Mouse (Mus musculus) G1E (cell line): ENCODE results near the gene Iqcd. TPM values are rescaled to one million over a fixed set of nuclear protein-coding genes. Genes with fewer than 3 reads are reported as not detected.
A peak's percentile ranks its signal among the peaks of the same experiment; 100 is the strongest.

Experiments used
- ATAC-seq: 2 replicates; pipeline ENCODE4 v1.8.0; 2016; ENCODE audit warnings: mild to moderate bottlenecking; ENCODE audit not compliant: insufficient number of reproducible peaks, poor library complexity, low FRiP score, severe bottlenecking; ENCODE audit errors: extremely low read depth
- DNase-seq: peaks from one replicate; pipeline ENCODE4 v3.0.0; 2012; ENCODE audit warnings: low spot score
- H3K27me3 ChIP-seq: 2 replicates; pipeline ENCODE4 v1.6.1; 2012; ENCODE audit warnings: mild to moderate bottlenecking, low read length, inconsistent platforms; ENCODE audit not compliant: insufficient read depth
- H3K36me3 ChIP-seq: replicated peaks from 2 replicates; pipeline ENCODE3; 2012; ENCODE audit warnings: mild to moderate bottlenecking, inconsistent platforms
- H3K4me1 ChIP-seq: 2 replicates; pipeline ENCODE4 v1.6.1; 2012; ENCODE audit warnings: low read depth, low read length, inconsistent platforms, mixed read lengths; ENCODE audit not compliant: insufficient read depth
- H3K4me3 ChIP-seq: 2 replicates; pipeline ENCODE4 v1.5.1; 2012; ENCODE audit warnings: low read depth, mild to moderate bottlenecking, inconsistent platforms, low read length, moderate library complexity, mixed read lengths
- H3K9me3 ChIP-seq: replicated peaks from 2 replicates; pipeline ENCODE4 v1.6.1; 2012; ENCODE audit warnings: inconsistent platforms
- CTCF ChIP-seq: IDR thresholded peaks from 2 replicates; pipeline ENCODE4 v1.5.1; 2012; ENCODE audit warnings: low read depth, low read length, inconsistent platforms, mixed read lengths
- GATA1 ChIP-seq: IDR thresholded peaks from 2 replicates; pipeline ENCODE4 v1.6.1; 2012; ENCODE audit warnings: borderline replicate concordance, low read length, inconsistent platforms, mixed read lengths
- GATA2 ChIP-seq: IDR thresholded peaks from 2 replicates; pipeline ENCODE4 v1.6.1; 2012; ENCODE audit warnings: low read depth, low read length, inconsistent platforms, borderline replicate concordance
- POLR2AphosphoS5 ChIP-seq: IDR thresholded peaks from 2 replicates; pipeline ENCODE4 v1.6.1; 2012; ENCODE audit warnings: low read depth, low read length, inconsistent platforms; ENCODE audit not compliant: insufficient replicate concordance
- TAL1 ChIP-seq: conservative IDR thresholded peaks from 2 replicates; pipeline ENCODE4 v1.6.1; 2012; ENCODE audit warnings: low read depth, low read length, inconsistent platforms, mixed read lengths
- polyA plus RNA-seq: library from polyadenylated mRNA; stranded (reverse); fragments of >175 nt; gene quantifications from 2 replicates; pipeline ENCODE4 v1.2.3, GENCODE M21; 2012
- total RNA-seq, 2 experiments: library from RNA; stranded (forward) in 1 of 2; stranded (reverse) in 1 of 2; fragments of 200-1000 nt in 1 of 2; fragments of >200 nt in 1 of 2; fragmentation: Nextera tagmentation in 1 of 2; gene quantifications; 2 replicates each; pipeline ENCODE4 v1.2.3; 2014 to 2017

Iqcd gene
- total and polyA plus RNA-seq, 3 experiments = 0.60 to 1.2 TPM; not detected in 1

DNA sequence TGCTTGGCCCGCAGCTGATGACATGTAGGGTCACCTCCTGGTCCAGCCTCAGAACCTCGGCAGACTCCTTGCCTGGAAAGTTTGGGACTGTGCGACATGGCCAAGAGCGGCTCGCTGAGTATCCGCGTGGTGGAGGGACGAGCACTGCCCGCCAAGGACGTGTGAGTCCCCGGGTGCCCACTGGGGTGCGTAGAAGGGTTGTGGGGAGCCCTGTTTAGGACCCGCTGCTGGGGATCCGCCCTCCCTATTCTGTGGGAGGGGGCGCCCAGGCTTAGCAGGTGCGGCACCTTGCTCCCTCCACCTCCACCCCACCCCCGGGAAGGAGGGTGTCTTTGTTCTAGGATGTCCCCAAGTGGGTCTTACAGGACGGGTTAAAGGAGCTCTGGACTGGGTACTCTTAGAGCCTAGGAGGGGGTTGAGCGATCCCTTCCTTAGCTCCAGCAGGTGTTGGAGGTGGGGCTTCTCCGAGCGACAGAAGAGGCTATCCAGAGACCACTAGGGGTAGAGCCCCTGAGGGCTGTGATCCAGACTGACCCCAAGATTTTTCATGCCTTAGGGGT is 60.6 kb downstream of the Iqcd start:
- TF ChIP-seq TAL1 (no peak), GATA1 (no peak), CTCF (no peak), GATA2 (no peak), POLR2AphosphoS5 (no peak)
- Histone ChIP-seq H3K4me1 (peaks cover 75% of the 10 kb centered on the region), H3K9me3 (no peaks in the 10 kb centered on the region), H3K4me3 (peak overlapping the region; percentile 87), H3K27me3 (peaks cover 37% of the 10 kb centered on the region), H3K36me3 (peaks cover 20% of the 10 kb centered on the region)
- DNase-seq = no peak
- no peak for ATAC-seq

- H3K36me3 ChIP-seq = peaks cover 25% of the 10 kb centered on the region
- ATAC-seq (no peak), DNase-seq (no peak)
- peaks cover 41% of the 10 kb centered on the region for H3K27me3 ChIP-seq
- peak overlapping the region; percentile 87 for H3K4me3 ChIP-seq
- peaks cover 76% of the 10 kb centered on the region for H3K4me1 ChIP-seq
- TF ChIP-seq GATA1 (no peak), CTCF (no peak), GATA2 (no peak), TAL1 (no peak), POLR2AphosphoS5 (no peak)
- H3K9me3 ChIP-seq = no peaks in the 10 kb centered on the region
Observed at GRCm38 (mm10) chr5:120649938-120650337, 61.1 kb downstream of the Iqcd start.

- Histone ChIP-seq H3K4me1 (peaks cover 76% of the 10 kb centered on the region), H3K4me3 (peak overlapping the region; percentile 62; the same call in 1 of the 2 replicates), H3K36me3 (peaks cover 36% of the 10 kb centered on the region), H3K27me3 (peaks cover 38% of the 10 kb centered on the region), H3K9me3 (no peaks in the 10 kb centered on the region)
- ATAC-seq = no peak
- TF ChIP-seq POLR2AphosphoS5 (no peak), TAL1 (no peak)
- DNase-seq = no peak
Observed at GRCm38 (mm10) chr5:120651230-120651629, 62.4 kb downstream of the Iqcd start.

DNA sequence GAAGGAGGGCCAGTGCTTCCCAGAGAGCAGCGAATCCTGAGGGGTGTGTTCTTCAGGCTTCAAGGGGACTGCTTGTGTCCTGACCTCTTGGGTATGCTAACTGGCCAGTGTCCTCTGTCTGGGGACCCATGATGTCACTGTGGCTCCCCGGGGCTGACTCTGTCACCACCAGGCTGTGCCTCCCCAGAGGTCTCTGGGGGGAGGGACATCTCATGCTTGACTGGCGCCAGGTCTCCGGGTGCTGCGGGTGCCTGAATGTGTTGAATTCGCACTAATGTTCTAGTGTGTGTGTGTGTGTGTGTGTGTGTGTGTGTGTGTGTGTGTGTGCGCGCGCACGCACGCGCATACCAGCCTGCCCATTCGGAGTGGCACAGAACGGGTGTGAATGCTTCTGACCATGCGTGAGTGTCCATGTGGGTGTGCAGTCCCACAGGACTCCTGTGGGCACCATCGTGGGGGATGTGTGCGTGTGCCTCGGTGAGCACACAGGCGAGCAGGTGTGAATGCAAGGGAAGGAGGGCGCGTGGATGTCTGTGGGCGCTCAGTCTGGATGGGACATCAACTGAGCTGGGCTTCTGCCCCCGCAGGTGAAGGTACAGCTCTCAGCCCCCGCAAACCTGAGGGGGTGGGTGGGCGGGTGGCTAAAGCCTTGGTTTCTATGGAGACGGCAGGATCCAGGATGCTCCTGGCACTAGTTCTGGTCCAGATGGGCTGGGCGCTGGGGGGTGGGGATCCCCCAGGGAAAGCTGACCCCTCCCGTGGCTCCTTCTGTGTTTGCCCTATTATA is 64.3 kb downstream of the Iqcd start:
- ATAC-seq = no peak
- no peak for DNase-seq
- H3K4me3 ChIP-seq = no peak overlapping the region
- peaks cover 29% of the 10 kb centered on the region for H3K27me3 ChIP-seq
- H3K4me1 ChIP-seq = peaks cover 60% of the 10 kb centered on the region
- TF ChIP-seq CTCF (no peak), GATA1 (no peak), POLR2AphosphoS5 (no peak), GATA2 (no peak), TAL1 (no peak)
- H3K9me3 ChIP-seq = no peaks in the 10 kb centered on the region
- peaks cover 45% of the 10 kb centered on the region for H3K36me3 ChIP-seq

GRCm38 (mm10) chr5:120653873-120654272 is 65.1 kb downstream of the Iqcd start:
- no peak for DNase-seq
- no peaks in the 10 kb centered on the region for H3K9me3 ChIP-seq
- peaks cover 53% of the 10 kb centered on the region for H3K4me1 ChIP-seq
- TF ChIP-seq CTCF = no peak
- TF ChIP-seq GATA1 = no peak
- TF ChIP-seq POLR2AphosphoS5 = no peak
- TF ChIP-seq TAL1 = no peak
- no peak for TF ChIP-seq GATA2
- H3K27me3 ChIP-seq = peaks cover 29% of the 10 kb centered on the region
- peaks cover 45% of the 10 kb centered on the region for H3K36me3 ChIP-seq
- no peak overlapping the region for H3K4me3 ChIP-seq
- ATAC-seq = no peak

DNA sequence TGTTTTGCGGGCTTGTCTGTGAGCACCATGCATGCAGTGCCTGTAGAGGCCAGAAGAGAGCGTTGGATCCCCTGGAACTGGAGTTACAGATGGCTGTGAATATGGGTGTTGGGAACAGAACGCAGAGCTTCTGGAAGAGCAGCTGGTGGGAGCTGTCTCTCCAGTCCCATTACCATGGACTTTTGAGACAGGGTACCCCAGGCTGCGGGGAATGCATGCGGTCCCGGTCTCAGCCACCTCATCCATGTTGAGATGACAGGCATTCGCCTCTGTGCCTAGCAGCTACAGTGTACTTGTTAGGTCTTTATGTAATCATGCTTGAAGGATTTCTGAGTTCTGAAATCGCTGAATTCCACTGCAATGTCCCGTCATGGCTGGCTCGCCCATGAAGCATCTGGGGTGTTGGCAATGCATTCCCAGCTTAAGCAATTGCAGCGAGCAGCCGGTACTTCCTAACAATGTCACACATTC is 67.5 kb downstream of the Iqcd start:
- DNase-seq (no peak), ATAC-seq (no peak)
- TF ChIP-seq TAL1 (no peak), CTCF (no peak), GATA2 (no peak), POLR2AphosphoS5 (no peak), GATA1 (no peak)
- Histone ChIP-seq H3K9me3 (no peaks in the 10 kb centered on the region), H3K36me3 (peaks cover 57% of the 10 kb centered on the region), H3K27me3 (peaks cover 16% of the 10 kb centered on the region), H3K4me1 (peaks cover 32% of the 10 kb centered on the region), H3K4me3 (no peak overlapping the region)

Other genes starting within 250 kb of the Iqcd start
- gene Lhx5, start 157.3 kb upstream of the Iqcd start, total RNA-seq (2014; fragmentation: Nextera tagmentation) = not detected in 2 replicates
- 0.05 and 0.06 TPM in 2 replicates for gene Lhx5, start 157.3 kb upstream of the Iqcd start, total RNA-seq (2017)
- not detected in 2 replicates for gene Lhx5, start 157.3 kb upstream of the Iqcd start, polyA plus RNA-seq
- gene Sdsl, start 116.2 kb upstream of the Iqcd start, total RNA-seq (2014; fragmentation: Nextera tagmentation) = not detected in 2 replicates
- 0.70 and 1.6 TPM in 2 replicates for gene Sdsl, start 116.2 kb upstream of the Iqcd start, total RNA-seq (2017)
- 0.98 and 1.1 TPM in 2 replicates for gene Sdsl, start 116.2 kb upstream of the Iqcd start, polyA plus RNA-seq
- gene Sds, start 112.5 kb upstream of the Iqcd start, total RNA-seq (2014; fragmentation: Nextera tagmentation) = not detected in 2 replicates
- gene Sds, start 112.5 kb upstream of the Iqcd start, total RNA-seq (2017) = not detected in 2 replicates
- gene Sds, start 112.5 kb upstream of the Iqcd start, polyA plus RNA-seq = not detected in 2 replicates
- gene Plbd2, start 85.4 kb upstream of the Iqcd start, total RNA-seq (2014; fragmentation: Nextera tagmentation) = 13.2 and 19.6 TPM in 2 replicates
- 8.4 and 8.7 TPM in 2 replicates for gene Plbd2, start 85.4 kb upstream of the Iqcd start, total RNA-seq (2017)
- gene Plbd2, start 85.4 kb upstream of the Iqcd start, polyA plus RNA-seq = 20.6 and 26.1 TPM in 2 replicates
- 5.3 and 6.6 TPM in 2 replicates for gene Slc8b1, start 77.8 kb upstream of the Iqcd start, total RNA-seq (2014; fragmentation: Nextera tagmentation)
- gene Slc8b1, start 77.8 kb upstream of the Iqcd start, total RNA-seq (2017) = 3.7 and 6.2 TPM in 2 replicates
- gene Slc8b1, start 77.8 kb upstream of the Iqcd start, polyA plus RNA-seq = 3.4 and 3.6 TPM in 2 replicates
- 22.3 and 51.6 TPM in 2 replicates for gene Tpcn1, start 343 bp upstream of the Iqcd start, total RNA-seq (2014; fragmentation: Nextera tagmentation)
- gene Tpcn1, start 343 bp upstream of the Iqcd start, total RNA-seq (2017) = 2.1 and 3.2 TPM in 2 replicates
- 33.2 and 36.0 TPM in 2 replicates for gene Tpcn1, start 343 bp upstream of the Iqcd start, polyA plus RNA-seq
- 8.4 and 10.5 TPM in 2 replicates for gene Rita1, start 23.6 kb downstream of the Iqcd start, total RNA-seq (2014; fragmentation: Nextera tagmentation)
- 9.5 and 13.7 TPM in 2 replicates for gene Rita1, start 23.6 kb downstream of the Iqcd start, total RNA-seq (2017)
- gene Rita1, start 23.6 kb downstream of the Iqcd start, polyA plus RNA-seq = 42.4 and 45.7 TPM in 2 replicates
- gene Ddx54, start 23.7 kb downstream of the Iqcd start, total RNA-seq (2014; fragmentation: Nextera tagmentation) = 16.5 and 24.3 TPM in 2 replicates
- gene Ddx54, start 23.7 kb downstream of the Iqcd start, total RNA-seq (2017) = 31.5 and 34.7 TPM in 2 replicates
- 103 and 110 TPM in 2 replicates for gene Ddx54, start 23.7 kb downstream of the Iqcd start, polyA plus RNA-seq
- not detected in 2 replicates for gene Cfap73, start 45.2 kb downstream of the Iqcd start, total RNA-seq (2014; fragmentation: Nextera tagmentation)
- gene Cfap73, start 45.2 kb downstream of the Iqcd start, total RNA-seq (2017) = not detected in 2 replicates
- not detected in 2 replicates for gene Cfap73, start 45.2 kb downstream of the Iqcd start, polyA plus RNA-seq
- 5.6 and 13.2 TPM in 2 replicates for gene Rasal1, start 59.8 kb downstream of the Iqcd start, total RNA-seq (2014; fragmentation: Nextera tagmentation)
- gene Rasal1, start 59.8 kb downstream of the Iqcd start, total RNA-seq (2017) = 1.4 and 1.7 TPM in 2 replicates
- 10.8 and 13.1 TPM in 2 replicates for gene Rasal1, start 59.8 kb downstream of the Iqcd start, polyA plus RNA-seq
- gene Dtx1, start 122.9 kb downstream of the Iqcd start, total RNA-seq (2014; fragmentation: Nextera tagmentation) = not detected in 2 replicates
- 0.05 and 0.06 TPM in 2 replicates for gene Dtx1, start 122.9 kb downstream of the Iqcd start, total RNA-seq (2017)
- gene Dtx1, start 122.9 kb downstream of the Iqcd start, polyA plus RNA-seq = 0.03 and 0.09 TPM in 2 replicates
- 1.7 and 3.5 TPM in 2 replicates for gene Oas2, start 160.8 kb downstream of the Iqcd start, total RNA-seq (2014; fragmentation: Nextera tagmentation)
- 2.3 and 2.4 TPM in 2 replicates for gene Oas2, start 160.8 kb downstream of the Iqcd start, total RNA-seq (2017)
- gene Oas2, start 160.8 kb downstream of the Iqcd start, polyA plus RNA-seq = 0.11 and 0.15 TPM in 2 replicates
- gene Oas3, start 188.6 kb downstream of the Iqcd start, total RNA-seq (2014; fragmentation: Nextera tagmentation) = 0.97 and 2.0 TPM in 2 replicates
- 0.60 and 0.76 TPM in 2 replicates for gene Oas3, start 188.6 kb downstream of the Iqcd start, total RNA-seq (2017)
- 0.26 and 0.28 TPM in 2 replicates for gene Oas3, start 188.6 kb downstream of the Iqcd start, polyA plus RNA-seq
- not detected in 2 replicates for gene Oas1e, start 206.5 kb downstream of the Iqcd start, total RNA-seq (2014; fragmentation: Nextera tagmentation)
- gene Oas1e, start 206.5 kb downstream of the Iqcd start, total RNA-seq (2017) = 0.12 TPM in 1 of 2 replicates, not detected in the other
- gene Oas1e, start 206.5 kb downstream of the Iqcd start, polyA plus RNA-seq = not detected in 2 replicates
- gene Oas1c, start 223.5 kb downstream of the Iqcd start, total RNA-seq (2014; fragmentation: Nextera tagmentation) = 9.5 and 10.3 TPM in 2 replicates
- gene Oas1c, start 223.5 kb downstream of the Iqcd start, total RNA-seq (2017) = 4.3 and 6.4 TPM in 2 replicates
- 0.25 and 0.29 TPM in 2 replicates for gene Oas1c, start 223.5 kb downstream of the Iqcd start, polyA plus RNA-seq